ENCODE assay signal across 31 mouse cellular contexts in the genomic region with DNA sequence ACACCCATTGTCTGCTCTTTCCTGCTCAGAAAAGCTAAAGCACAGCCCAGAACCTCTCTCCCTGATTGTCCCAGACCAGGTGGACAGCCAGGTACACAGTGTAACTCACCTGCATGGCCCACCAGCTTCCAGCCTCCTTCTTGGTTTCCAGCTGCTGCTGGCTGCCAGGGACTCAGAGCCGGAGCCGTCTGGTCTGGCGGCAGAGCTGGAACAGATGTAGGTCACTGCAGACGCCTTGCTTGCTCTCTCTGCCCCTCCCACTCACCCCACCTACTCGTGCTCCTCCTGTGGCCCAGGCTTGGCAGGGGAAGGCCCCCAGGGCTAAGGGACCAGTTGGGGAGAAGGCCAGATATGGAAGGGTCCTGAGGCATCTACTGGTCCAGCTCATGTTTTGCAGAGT. TPM values are rescaled to one million over a fixed set of nuclear protein-coding genes. Genes with fewer than 3 reads are reported as not detected.
DNase-seq lines count a peak whose midpoint lies in the region; ATAC-seq lines count a peak whose summit lies in the region.
"Had no signal": no experiment of that assay in that cellular context is flagged by ENCODE, and none has a peak within 500 bp of the region (broad histone marks: within the 10 kb centered on the region; RNA-seq: fewer than 3 reads in every experiment).

No protein-coding gene starts in this region.

- no peak overlapping the region for H3K27ac ChIP-seq in kidney, embryonic 15.5 days
- H3K27ac ChIP-seq in kidney, embryonic 14.5 days (ENCODE audit: low read depth, low read length) = no peak overlapping the region
- H3K27ac ChIP-seq in embryonic facial prominence, embryonic 14.5 days (replicated peaks; ENCODE audit: low read depth, low read length) = no peak overlapping the region
- H3K27ac ChIP-seq: embryonic facial prominence, embryonic 15.5 days; heart, adult 2 months; heart, embryonic 10.5 days; heart, embryonic 13.5 days; hindbrain, embryonic 12.5 days; hindbrain, embryonic 15.5 days had no signal

- H3K4me3 ChIP-seq in kidney, embryonic 15.5 days (replicated peaks) = no peak overlapping the region
- no peak overlapping the region for H3K4me3 ChIP-seq in kidney, embryonic 14.5 days (ENCODE audit: low read length)
- H3K4me3 ChIP-seq in embryonic facial prominence, embryonic 14.5 days (ENCODE audit: low read depth, low read length) = no peak overlapping the region
- H3K4me3 ChIP-seq: embryonic facial prominence, embryonic 15.5 days; heart, adult 2 months; heart, embryonic 10.5 days; heart, embryonic 13.5 days; hindbrain, embryonic 12.5 days; hindbrain, embryonic 15.5 days had no signal

- H3K27me3 ChIP-seq in kidney, embryonic 15.5 days = no peaks in the 10 kb centered on the region
- H3K27me3 ChIP-seq in kidney, embryonic 14.5 days (ENCODE audit: control insufficient read depth, insufficient read depth, low read length) = no peaks in the 10 kb centered on the region
- H3K27me3 ChIP-seq in embryonic facial prominence, embryonic 14.5 days (replicated peaks; ENCODE audit: control insufficient read depth, insufficient read depth, low read length) = no peaks in the 10 kb centered on the region
- H3K27me3 ChIP-seq: embryonic facial prominence, embryonic 15.5 days; hindbrain, embryonic 12.5 days; hindbrain, embryonic 15.5 days had no signal

- ATAC-seq in kidney, embryonic 15.5 days (replicated peaks; ENCODE audit: low FRiP score) = 0 out of 2 replicates have a peak, but pooled peaks have one; percentile 18
- no peak for ATAC-seq in kidney, embryonic 14.5 days (ENCODE audit: low FRiP score, low TSS enrichment)
- ATAC-seq in embryonic facial prominence, embryonic 14.5 days (ENCODE audit: low read depth) = no peak
- ATAC-seq: CD4-positive, CD25-positive, alpha-beta regulatory T cell, adult 4 months; forebrain, embryonic 14.5 days; forebrain, postnatal 0 days had no signal

- H3K9me3 ChIP-seq in kidney, embryonic 15.5 days (replicated peaks) = no peaks in the 10 kb centered on the region
- H3K9me3 ChIP-seq in kidney, embryonic 14.5 days (ENCODE audit: control insufficient read depth, low read length) = no peaks in the 10 kb centered on the region
- no peaks in the 10 kb centered on the region for H3K9me3 ChIP-seq in embryonic facial prominence, embryonic 14.5 days (ENCODE audit: control insufficient read depth, low read length)
- H3K9me3 ChIP-seq: embryonic facial prominence, embryonic 15.5 days; heart, embryonic 10.5 days; heart, embryonic 13.5 days; hindbrain, embryonic 12.5 days; hindbrain, embryonic 15.5 days had no signal

- intact Hi-C loops in left cerebral cortex, postnatal 14 days (cut with DNase I) = no loop called here

- 9% methylated on average over 5 of the region's 5 CpGs for WGBS in kidney, embryonic 15.5 days
- WGBS in kidney, embryonic 14.5 days = 24% methylated on average over 5 of the region's 5 CpGs
- WGBS in embryonic facial prominence, embryonic 14.5 days = 52% methylated on average over 5 of the region's 5 CpGs

- no peak overlapping the region for H3K9ac ChIP-seq in kidney, embryonic 15.5 days
- H3K9ac ChIP-seq in kidney, embryonic 14.5 days (ENCODE audit: low read depth, low read length) = no peak overlapping the region
- no peak overlapping the region for H3K9ac ChIP-seq in embryonic facial prominence, embryonic 14.5 days (ENCODE audit: low read depth, low read length)
- H3K9ac ChIP-seq: embryonic facial prominence, embryonic 15.5 days; forebrain, postnatal 0 days; heart, embryonic 13.5 days; hindbrain, embryonic 12.5 days; hindbrain, embryonic 15.5 days had no signal

- H3K4me2 ChIP-seq in kidney, embryonic 15.5 days = no peak overlapping the region
- H3K4me2 ChIP-seq in kidney, embryonic 14.5 days (replicated peaks; ENCODE audit: low read depth, low read length) = no peak overlapping the region
- H3K4me2 ChIP-seq in embryonic facial prominence, embryonic 14.5 days (ENCODE audit: low read depth, low read length) = no peak overlapping the region
- H3K4me2 ChIP-seq: embryonic facial prominence, embryonic 15.5 days; heart, embryonic 13.5 days; hindbrain, embryonic 12.5 days; hindbrain, embryonic 15.5 days had no signal

- H3K36me3 ChIP-seq in kidney, embryonic 15.5 days = no peaks in the 10 kb centered on the region
- H3K36me3 ChIP-seq in kidney, embryonic 14.5 days (ENCODE audit: control insufficient read depth, insufficient read depth, low read length) = no peaks in the 10 kb centered on the region
- no peaks in the 10 kb centered on the region for H3K36me3 ChIP-seq in embryonic facial prominence, embryonic 14.5 days (ENCODE audit: control insufficient read depth, insufficient read depth, low read length)
- H3K36me3 ChIP-seq: embryonic facial prominence, embryonic 15.5 days; heart, embryonic 10.5 days; heart, embryonic 13.5 days; hindbrain, embryonic 12.5 days; hindbrain, embryonic 15.5 days had no signal

- peaks cover 12% of the 10 kb centered on the region for H3K4me1 ChIP-seq in kidney, embryonic 15.5 days
- no peaks in the 10 kb centered on the region for H3K4me1 ChIP-seq in kidney, embryonic 14.5 days (ENCODE audit: control insufficient read depth, insufficient read depth, low read length)
- H3K4me1 ChIP-seq in embryonic facial prominence, embryonic 14.5 days (ENCODE audit: control insufficient read depth, insufficient read depth, low read length) = no peaks in the 10 kb centered on the region
- H3K4me1 ChIP-seq: heart, embryonic 13.5 days; hindbrain, embryonic 12.5 days; hindbrain, embryonic 15.5 days had no signal

- no peak for DNase-seq in kidney, adult 18-20 months
- DNase-seq in kidney, postnatal 10 days = peak; percentile 14
- DNase-seq in embryonic facial prominence, embryonic 14.5 days (ENCODE audit: low spot score) = peak; percentile 11
- peak; percentile 41 for DNase-seq in retina, embryonic 14.5 days (ENCODE audit: low spot score)
- no peak for DNase-seq in adrenal gland, postnatal 36 days
- DNase-seq in left cerebral cortex, postnatal 14 days (ENCODE audit: low spot score in 2 of 2) = no peak
- DNase-seq: adrenal gland, adult 2 months; adrenal gland, postnatal 14 days; cerebellum, adult 11-12 months; cerebellum, adult 8-10 months; cerebellum, postnatal 10 days; cerebellum, postnatal 36 days; embryo, embryonic 11 days; forebrain, postnatal 0 days; gastrocnemius, postnatal 25 days; heart, adult 2 months; heart, postnatal 14 days had no signal

RNA-seq across cellular contexts. Expression of a gene that starts 22.0 kb away (rescaled TPM):
- 0.12 and 0.14 TPM in 2 replicates for polyA plus RNA-seq in kidney, embryonic 15.5 days (2015; fragmentation: Nextera tagmentation; extraction: Ambion mirVana)
- polyA plus RNA-seq in kidney, embryonic 14.5 days (2014; fragmentation: Nextera tagmentation; extraction: Ambion mirVana) = not detected in 2 replicates
- 0.09 TPM in 1 of 2 replicates, not detected in the other for polyA plus RNA-seq in embryonic facial prominence, embryonic 14.5 days (2014; fragmentation: Nextera tagmentation; extraction: Ambion mirVana)
- under 1 TPM in 1 of 2 experiments, not detected in 1; 0.07 TPM for total RNA-seq in adrenal gland, postnatal 36 days (2021)
- total RNA-seq in left cerebral cortex, postnatal 14 days (2021) = 1 to 10 TPM; 1.8 to 2.9 TPM
- total RNA-seq: adrenal gland, postnatal 14 days; forebrain, postnatal 0 days; granulocyte monocyte progenitor cell, adult 5-6 weeks; heart, adult 2 months; hematopoietic stem cell, adult 5-6 weeks had no signal
- polyA plus RNA-seq: CD4-positive, CD25-positive, alpha-beta regulatory T cell, adult 4 months; embryonic facial prominence, embryonic 11.5 days; forebrain, embryonic 11.5 days; forebrain, embryonic 14.5 days; forebrain, postnatal 0 days; heart, adult 2 months; heart, embryonic 10.5 days; heart, embryonic 13.5 days; heart, embryonic 16.5 days; hindbrain, embryonic 12.5 days had no signal

RNA-seq across cellular contexts. Expression of a gene that starts 23.8 kb away (rescaled TPM):
- polyA plus RNA-seq in kidney, embryonic 15.5 days (2015; fragmentation: Nextera tagmentation; extraction: Ambion mirVana) = 206 and 224 TPM in 2 replicates
- 123 and 230 TPM in 2 replicates for polyA plus RNA-seq in kidney, embryonic 14.5 days (2014; fragmentation: Nextera tagmentation; extraction: Ambion mirVana)
- polyA plus RNA-seq in embryonic facial prominence, embryonic 14.5 days (2014; fragmentation: Nextera tagmentation; extraction: Ambion mirVana) = 93.3 and 112 TPM in 2 replicates
- total RNA-seq in adrenal gland, postnatal 36 days (2021) = 10 to 100 TPM; 32.4 to 43.1 TPM
- total RNA-seq in left cerebral cortex, postnatal 14 days (2021) = 10 to 100 TPM; 73.0 to 78.7 TPM

Comparison
In these comparisons a context has a peak if more than half of its experiments do, and no peak if none do; other contexts are left out.
1. DNase-seq: peak in kidney, postnatal 10 days (single experiment), embryonic facial prominence, embryonic 14.5 days (single experiment) and retina, embryonic 14.5 days (single experiment); none in kidney, adult 18-20 months (single experiment), adrenal gland, postnatal 36 days (0 of 2) and left cerebral cortex, postnatal 14 days (0 of 2).